Mouse (Mus musculus) forelimb bud, embryonic 11.5 days (tissue): ENCODE data around the gene Trp53.
"Not testable (repeated sequence)": the region's sequence is repeated elsewhere in the genome, so short reads cannot be mapped to it uniquely, and the experiment has no call there.

Source experiments
- DNase-seq: peaks from one replicate; pipeline ENCODE4 v3.0.0-alpha.2; 2012; ENCODE audit warnings: low read depth, low spot score

Trp53 gene

DNA sequence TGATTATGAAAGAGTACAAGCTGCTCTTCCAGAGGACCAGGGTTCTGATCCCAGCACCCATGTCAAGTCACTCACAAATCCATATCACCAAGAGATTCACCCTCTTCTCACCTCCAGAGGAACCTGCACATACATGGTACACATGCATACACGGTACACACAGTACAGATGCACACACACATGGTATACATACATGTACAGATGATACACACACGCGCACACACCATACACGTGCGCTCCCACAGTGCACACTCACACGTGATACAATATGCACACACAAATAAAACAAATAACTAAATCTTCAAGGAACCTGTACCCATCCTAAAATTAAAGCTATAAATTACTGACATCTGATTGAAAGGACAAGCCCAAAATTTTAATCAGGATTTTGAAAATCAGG, 14.7 kb downstream of the Trp53 start:
- no peak for DNase-seq

DNA sequence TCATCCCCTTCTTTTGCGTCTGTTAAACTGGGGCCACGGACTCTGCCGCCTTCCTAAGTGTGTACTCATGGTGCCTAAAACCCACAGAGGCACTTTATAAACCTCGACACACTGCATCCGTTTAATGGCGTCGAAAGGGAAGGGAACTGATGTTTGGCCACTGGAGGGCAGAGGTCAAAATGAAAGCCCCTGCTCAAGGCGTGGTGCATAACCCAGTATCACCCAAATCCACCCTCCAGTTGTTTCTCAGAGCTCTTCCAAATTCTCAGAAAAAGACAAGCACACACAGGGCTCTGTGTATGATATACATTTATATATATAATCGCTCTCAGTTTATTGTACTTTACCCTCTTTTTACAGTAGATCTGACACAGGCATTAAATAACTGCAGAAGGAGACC, 19.3 kb downstream of the Trp53 start:
- no peak for DNase-seq

DNA sequence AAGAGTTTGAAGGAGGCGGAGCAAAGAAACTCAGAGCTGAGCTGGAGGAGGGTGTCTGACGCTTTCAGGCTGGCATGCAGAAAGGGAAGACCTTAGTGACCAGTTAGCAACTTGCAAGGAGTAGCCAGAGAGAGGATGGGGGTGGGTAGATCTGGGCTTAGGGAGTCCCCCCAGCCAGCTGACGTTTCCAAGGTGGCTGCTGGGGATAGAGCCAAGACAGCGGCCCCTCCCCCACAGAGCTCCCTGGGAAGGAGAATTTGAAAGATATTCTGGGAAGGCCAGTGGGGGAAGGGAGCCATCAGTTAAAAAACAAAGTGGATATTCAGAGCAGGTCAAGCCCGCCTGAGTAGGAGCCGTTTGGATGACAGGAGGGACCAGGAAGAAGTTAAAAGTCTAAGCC, 19.9 kb downstream of the Trp53 start:
- DNase-seq, result peak; percentile 35

DNA sequence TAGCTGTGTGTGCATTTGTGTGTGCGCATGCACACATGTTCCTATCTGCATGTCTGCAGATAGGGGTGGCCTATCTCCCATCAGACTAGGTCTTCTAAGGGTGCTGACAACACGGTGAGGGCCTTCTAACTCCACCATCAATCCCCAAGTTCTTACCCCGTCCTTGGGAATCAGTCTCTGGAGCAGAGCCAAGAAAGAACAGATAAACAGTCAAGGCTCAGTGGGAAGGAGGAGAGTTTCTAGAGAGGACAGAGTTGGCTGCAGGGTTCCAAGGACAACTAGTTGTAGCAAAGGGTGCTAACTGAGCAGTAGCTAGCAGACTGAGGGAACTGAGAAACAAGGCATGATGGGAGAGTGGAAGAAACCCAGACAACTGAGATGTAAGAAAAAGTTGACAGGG, 21.6 kb downstream of the Trp53 start:
- DNase-seq, result no peak

DNA sequence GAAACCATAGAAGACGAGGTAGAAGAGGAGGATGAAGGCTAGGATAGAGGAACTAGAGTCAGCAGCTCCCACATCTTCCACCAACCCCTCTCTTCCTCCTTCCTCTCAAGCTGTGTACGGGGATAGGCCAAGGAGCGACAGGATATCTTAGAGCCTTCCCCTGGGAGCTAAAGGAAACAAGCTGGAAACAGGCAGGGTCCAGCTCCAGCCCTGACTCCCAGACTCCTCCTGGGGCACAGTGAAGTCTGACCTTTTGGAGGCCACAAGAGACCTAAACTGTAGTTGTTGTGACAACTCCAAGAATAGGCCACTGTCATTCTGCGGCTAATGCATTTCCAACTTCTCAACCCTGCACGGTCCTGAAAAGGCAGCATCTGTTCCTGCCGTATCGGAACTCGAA, 23.4 kb downstream of the Trp53 start:
- no peak for DNase-seq

DNA sequence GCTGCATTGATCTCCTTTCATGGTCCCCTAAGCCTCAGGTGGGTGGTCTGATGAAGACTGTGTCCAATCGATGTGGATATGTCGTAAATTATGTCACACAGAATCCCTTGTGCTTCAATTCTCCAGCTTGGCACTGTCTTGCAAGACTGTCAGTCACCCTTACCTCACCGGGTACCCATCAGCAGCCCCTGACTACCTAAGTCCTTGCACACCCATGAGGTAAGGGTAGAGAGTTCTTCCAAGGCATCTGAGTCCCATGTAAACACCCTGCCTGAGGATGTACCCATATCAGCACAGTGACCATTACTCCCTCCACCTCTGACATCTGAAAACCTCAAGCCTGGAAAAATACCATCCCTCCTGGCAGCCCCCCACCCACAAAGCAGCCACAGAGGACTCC, 24.2 kb downstream of the Trp53 start:
- no peak for DNase-seq

DNA sequence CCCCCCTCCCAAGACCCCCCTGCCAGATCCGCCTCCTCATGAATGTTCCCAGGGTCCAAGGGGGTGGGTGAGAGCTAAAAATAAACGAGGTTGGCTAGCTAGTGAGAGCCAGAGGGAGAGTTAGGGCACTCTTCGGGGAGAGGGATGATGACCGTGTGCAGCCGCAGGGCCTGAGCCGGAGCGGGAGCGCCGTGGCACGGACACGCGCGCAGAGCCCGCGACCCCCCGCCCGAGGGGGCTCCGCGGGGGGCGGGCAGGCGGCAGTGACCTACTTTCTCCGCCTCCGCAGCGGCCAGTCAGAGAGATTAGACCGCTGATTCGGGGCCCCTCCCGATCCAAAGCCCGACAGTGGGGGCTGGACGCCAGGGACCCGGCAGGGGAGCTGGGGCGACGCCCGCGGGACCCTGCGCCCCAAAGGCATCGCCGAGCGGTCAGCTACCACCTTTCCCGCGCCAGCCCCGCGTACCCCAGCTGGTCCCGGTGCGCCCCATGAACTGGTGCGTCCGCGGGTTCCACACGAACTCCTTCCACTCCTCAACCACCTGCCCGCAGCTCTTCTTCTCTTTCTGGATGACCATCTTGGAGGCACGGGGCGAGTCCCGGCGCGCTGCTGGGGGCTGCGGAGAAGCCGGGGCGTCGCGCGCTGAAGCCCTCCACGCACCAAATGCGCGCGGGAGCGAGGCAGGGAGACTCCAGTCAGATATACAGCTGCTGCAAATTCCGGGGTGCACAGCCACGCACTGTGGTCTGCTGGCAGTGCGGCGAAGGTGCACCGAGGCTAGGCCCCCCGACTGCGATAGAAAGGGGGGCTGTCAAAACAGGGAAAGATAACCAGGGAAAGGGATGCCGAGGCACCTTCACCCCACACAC, 24.9 kb downstream of the Trp53 start:
- no peak for DNase-seq

DNA sequence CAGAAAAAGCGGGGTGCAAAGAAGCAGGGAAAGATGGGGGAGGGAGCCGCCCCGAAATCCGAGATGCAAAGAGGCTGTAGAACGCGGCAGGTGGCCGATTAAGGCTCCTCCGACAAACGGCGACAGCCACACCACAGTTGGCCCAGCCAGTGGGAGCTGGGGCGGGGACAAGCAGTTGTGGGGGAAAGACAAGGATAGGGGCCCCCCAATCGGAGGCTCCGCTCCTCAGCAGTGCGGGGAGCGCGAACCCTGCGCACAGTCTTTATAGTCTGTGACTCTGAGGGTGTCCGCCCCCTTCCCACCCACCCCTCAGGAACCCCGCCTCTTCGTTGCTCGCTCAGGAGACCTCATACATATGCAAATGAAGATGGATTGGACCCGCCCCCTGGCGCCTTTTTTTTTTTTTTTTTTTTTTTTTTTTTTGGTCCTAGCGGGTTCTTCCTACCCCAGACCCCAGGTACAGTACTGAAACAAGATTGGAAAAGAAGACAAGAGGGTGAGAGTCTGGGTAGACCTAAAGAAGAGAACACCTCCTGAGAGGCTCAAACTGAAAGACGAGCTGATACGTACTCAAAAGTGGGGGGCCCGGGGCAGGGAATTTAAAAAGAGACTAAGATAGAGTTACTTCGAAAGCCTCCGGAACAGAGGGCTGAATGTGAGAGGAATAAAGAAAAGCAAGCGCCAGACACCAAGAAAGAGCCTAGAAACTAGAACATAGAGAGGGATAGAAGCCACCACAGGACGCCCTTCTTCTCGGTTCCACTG, 25.7 kb downstream of the Trp53 start, which contains the start of gene Atp1b2:
Gene Atp1b2 (minus strand): TSS at position 217 of the 765 bp plus-strand sequence.
- peak; percentile 74 for DNase-seq

DNA sequence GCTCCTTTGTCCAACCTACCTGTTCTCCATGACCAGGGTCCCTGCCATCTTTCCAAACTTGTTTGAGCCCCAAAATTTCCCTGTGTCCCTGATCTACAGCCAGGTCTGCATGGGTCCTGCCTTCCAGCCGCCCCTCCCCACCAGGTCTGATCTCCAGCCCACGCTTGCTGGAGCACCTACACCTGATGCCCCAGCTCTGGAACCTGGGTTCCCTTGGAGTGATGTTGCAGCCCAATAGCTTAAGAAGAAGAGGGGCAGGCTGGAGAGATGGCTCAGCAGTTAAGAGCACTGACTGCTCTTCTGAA, 26.3 kb downstream of the Trp53 start:
- DNase-seq, result no peak

DNA sequence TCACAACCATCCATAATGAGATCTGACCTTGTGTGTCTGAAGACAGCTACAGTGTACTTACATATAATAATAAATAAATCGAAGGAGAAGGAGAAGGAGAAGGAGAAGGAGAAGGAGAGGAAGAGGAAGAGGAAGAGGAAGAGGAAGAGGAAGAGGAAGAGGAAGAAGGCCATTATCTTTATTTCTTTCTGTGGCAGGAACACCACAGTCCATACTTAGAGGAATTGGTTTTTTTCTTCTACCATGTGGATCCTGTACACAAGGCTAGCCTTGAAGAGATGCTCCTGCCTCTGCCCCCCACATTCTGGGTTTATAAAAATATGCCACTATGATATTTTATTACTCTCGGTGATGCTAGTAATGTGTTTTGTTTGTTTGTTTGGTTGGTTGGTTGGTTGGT, 26.7 kb downstream of the Trp53 start:
- DNase-seq, result no peak

DNA sequence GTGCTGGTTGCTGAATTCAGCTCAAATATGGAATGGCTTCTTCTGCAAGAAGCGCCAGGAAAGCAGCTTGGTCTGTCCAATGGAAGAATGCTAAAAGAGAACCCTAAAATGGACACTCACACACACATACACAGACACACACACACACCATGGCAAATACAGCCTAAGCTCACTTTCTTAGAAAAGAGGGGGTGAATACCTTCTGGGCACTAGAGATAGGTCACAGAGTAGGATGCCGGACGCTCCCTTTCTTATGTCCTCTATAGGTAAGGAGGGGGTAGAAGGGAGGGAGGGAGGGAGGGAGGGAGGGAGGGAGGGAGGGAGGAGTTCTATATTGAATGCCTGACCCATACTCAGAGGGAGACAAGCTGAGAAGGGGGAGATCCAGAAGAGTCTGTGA, 28.4 kb downstream of the Trp53 start:
- DNase-seq, result no peak

DNA sequence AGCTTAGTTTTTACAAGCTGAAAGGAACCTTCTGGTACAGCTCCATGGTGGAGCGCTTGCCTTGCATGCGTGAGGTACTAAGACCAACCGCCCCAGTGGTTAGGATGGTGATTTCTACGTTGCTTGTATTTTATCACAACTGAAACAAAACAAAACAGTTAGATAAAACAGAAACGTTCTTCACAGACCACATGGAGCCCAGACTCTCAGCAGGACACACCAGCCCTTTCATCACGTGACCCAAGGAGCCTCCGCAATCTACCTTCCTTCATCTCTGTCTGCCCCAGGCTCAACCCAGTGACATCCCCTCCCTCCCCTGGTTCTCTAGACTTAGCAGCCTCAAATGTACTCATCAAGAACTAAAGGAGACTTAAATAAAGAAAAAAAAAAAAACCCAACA, 29.3 kb downstream of the Trp53 start:
- DNase-seq, result no peak

DNA sequence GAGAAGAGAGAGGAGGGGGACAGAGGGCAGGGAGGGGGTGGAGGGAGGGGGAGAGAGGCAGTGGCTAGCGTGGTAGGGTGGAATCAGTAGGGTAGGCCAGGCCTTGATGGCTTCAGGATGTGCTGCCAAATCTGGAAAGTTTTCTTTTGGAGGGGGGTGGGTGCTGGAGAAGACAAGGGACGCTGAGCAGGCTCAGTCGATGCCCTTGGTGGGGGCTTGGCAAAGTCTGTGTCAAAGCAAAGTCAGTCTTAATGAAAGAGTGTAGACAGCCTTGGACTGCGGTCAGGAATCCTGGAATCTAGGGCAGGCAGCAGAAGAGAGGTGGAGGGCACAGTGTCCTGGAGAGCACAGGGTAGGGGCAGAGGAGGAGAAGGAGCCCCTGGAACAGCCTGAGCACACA, 30.7 kb downstream of the Trp53 start:
- DNase-seq, result no peak

DNA sequence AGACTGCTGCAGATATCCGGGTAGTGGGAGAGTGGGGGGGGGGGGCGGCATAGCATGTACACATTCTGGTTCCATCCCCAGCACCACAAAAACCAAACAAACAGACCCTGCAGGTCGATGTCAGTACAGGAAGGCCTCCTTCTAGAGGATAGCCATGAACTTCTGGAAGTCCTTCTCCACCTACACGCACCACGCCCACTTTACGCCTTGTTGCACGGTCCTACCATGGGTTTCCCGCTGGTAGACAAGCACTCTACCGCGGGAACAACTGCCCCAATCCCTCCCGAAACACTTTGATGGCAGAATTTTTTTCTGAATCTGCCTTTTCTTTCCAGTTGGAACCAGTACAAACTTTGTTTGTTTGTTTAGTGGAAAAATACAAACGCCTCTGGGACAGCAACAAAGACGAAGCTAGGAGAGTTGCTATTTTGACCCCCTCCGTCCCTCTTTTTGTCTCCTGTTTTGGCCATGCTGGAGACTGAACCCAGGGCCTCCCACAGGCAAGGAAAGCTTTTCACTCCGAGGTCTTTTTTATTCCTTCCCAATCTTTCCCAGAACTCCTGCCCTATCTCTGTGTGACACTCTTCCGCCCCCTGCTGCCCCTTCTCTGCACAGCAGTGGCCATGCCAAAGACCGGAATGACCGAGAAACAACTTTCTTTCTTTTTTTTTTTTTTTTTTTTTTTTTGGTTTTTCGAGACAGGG, 33.5 kb downstream of the Trp53 start:
- peak; percentile 82 for DNase-seq

DNA sequence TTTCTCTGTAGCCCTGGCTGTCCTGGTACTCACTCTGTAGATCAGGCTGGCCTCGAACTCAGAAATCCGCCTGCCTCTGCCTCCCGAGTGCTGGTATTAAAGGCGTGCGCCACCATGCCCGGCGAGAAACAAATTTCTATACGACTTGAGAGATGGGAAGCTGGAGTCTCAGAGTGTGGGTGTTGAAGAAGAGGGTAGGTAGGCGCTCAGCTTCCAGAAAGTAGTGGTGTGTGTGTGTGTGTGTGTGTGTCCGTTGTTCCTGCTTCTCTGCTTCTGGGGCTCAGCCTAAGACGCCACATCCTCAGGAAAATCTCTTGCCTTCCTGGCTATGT, 34.1 kb downstream of the Trp53 start:
- DNase-seq, result not testable (repeated sequence)

DNA sequence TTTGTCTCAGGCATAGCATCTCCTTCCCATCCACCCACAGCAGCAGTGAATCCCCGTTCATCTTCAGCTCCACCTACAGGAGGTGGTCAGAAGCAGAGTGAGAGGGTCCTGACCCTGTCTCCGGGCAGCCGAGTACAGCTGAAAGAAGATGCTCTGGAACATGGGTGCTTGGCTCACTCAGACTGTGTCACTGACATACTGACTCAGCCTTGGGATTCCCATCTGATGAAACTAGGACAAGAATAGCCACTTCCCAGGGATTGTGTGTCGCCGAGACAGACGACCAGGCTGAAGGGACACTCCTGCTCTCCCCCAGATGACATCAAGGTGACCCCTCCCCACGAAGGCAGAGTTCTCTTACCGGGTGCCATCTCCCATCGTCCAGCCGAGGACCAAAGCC, 36.6 kb downstream of the Trp53 start:
- no peak for DNase-seq

DNA sequence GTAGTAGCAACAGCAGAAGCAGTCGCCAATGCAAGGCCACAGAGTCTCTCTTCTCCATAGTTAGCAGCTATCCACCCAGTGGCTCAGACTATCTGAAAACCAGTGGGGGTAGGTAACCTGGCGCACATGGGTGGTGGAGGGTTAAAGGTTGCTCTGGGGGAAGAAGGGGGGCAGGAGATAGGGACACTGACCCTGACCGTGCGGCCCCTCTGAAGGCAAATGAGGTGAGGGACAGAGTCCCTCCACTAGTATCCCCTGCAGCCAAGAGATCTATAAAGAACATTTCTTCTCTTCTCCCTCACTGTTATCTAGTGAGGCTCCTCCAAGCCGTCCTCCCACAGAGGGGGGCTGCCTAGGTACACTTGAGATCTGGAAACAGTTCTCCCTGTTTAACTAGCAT, 37.6 kb downstream of the Trp53 start, which contains the start of gene Shbg:
Gene Shbg (minus strand): TSS at position 101 of the 400 bp plus-strand sequence.
- DNase-seq, result no peak

DNA sequence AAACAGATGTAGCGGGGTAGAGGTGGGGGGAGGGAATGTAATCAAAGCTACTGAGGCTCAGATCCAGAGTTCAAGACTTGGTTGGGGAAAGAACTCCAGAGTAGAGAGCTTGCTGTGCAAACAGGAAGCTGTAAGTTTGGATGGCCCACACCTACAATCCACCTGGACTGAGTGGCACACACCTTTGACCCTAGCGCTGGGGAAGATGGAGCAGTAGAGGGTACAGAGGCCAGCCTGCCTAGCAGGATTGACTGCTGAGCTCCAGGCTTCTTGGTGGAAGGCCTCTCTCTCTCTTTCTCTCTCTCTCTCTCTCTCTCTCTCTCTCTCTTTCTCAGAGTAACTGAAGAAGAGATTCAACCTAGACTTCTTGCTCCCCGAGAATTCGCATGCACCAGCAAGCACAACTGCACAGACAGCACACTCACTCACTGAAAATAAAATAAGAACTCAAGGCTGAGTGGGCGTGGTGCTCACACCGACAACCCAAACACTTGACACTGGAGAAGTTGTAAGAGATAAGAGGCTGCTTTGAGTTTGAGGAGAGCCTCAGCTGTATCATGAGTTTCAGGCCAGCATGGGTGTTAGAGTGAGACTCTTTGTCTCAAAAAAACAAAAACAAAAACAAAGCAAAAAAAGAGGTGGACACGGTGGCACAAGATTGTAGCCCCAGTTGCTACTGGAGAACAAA, 40.4 kb downstream of the Trp53 start:
- no peak for DNase-seq

DNA sequence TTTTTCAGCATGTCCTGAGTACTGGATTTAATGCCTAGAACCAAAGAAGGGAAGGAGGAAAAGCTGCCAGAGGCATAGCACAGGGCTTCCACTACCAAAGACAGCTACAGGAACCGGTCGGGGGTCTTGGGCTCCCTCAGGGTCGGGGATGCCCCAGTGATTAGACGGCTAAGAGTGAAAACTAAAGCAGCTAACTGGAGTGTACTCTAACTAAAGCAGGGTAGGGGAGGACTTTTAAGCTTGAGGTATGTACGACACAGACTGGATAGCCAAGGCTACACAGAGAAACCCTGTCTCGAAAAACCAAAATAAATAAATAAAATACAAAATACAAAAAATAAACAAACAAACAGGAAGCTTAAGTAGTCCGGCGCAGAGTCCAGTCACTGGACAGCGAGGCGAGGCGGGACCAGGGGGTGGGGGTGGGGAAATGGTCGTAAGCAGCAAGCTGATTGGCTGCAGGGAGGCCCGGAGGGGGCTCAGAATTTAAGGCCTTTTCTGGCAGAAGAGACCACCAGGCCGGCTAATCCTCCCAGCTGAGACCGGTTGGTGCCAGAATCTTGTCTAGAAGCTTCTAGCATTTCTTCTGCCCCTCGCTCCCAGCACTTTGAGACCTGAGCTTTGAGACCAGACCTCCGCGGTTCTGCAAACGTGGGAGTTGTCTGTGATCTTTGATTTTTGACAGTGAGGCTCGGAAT, 41.6 kb downstream of the Trp53 start, which contains the start of gene Sat2:
Gene Sat2 (plus strand): TSS at position 454 of the 698 bp plus-strand sequence.
- DNase-seq, result peak; percentile 75

DNA sequence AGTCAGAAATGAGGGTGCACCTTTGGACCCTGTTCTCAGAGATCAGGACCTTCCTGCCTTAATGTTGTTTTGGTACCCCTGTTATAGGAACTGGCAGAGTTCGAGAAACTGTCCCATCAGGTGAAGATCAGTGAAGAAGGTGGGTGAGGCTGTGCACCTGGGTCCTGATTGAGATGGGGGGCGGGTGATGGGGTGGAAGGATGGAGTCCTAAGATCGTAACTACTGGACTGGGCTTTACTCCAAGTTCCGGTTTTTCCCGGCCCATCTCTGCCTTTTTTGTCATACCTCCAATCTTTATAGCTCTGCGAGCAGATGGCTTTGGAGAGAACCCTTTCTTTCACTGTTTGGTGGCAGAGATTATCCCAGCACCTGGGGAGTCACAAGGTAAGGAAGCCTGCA, 42.2 kb downstream of the Trp53 start:
- DNase-seq, result no peak

DNA sequence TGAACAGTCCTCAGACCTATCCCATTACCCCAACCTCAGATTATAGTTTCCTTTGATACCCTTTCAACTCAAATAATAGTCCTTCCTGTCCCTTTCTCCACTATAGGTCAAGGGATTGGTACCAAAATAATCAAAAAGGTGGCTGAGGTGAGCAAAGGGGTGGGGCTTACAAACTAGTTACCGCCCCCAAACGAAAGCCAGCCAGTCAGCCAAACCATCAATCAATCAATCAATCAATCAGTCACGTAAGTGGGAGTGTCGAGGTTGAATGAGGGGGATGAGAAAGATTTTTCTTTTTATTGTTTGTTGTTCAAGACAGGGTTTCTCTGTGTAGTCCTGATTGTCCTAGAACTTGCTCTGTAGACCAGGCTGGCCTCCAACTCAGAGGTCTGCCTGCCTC, 42.8 kb downstream of the Trp53 start:
- no peak for DNase-seq
